Mouse (Mus musculus): ENCODE results near the gene Ptcd1. TPM values are rescaled to one million over a fixed set of nuclear protein-coding genes. Genes with fewer than 3 reads are reported as not detected.
"Not testable (repeated sequence)": the region's sequence is repeated elsewhere in the genome, so short reads cannot be mapped to it uniquely, and the experiment has no call there.

Ptcd1 gene
- total and polyA plus RNA-seq, 3 experiments, result 11.4 to 13.9 (median 11.7) TPM

DNA sequence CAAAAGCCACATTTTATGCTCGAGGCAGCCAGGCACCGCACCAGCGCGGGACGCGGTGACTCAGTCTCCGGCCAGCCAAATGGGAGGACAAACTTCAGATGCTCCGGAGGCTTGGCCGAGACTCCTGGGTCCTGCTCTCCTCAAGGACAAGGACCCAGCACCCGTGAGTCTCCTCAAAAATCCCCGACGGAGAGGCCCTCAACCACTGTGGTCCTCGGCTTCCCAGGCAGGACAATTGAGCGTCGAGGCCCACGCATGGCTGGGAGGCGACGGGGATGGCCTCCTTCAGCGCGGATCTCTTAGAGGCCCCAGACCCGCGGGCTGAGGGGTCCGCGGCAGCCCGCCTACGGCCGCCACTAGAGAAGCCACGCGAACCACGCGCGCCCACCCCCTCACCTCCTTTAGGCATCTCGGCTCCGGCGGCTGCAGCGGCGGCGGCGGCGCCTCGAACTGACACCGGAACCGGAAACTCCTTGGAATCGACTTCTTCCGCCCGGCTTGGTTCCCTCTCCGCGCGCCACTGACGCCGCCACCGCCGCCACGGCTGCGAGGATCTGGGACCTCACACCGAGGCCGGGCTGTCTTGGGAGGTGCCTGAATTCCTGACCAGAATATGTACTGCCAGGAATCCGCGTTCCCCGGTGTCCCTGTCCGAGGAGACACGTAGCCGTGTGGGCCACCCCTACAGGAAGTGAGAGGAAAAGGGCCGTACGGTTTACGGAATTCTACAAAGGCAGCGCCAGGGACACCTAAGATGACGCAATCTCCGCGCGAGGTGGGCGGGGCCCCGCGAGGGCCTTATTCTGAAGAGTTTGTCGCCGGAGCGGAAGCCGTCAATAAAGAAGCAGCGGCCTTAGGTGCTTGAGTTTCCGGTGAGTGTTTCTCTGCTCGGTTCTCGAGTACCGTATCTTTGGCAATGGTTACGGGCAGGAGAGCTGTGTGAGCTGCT, 27.1 kb downstream of the Ptcd1 start, which contains the start of the genes Pdap1 and Bud31 (continued):
- TF ChIP-seq TBP (conservative IDR thresholded peaks at IDR 0.05; ENCODE audit: low read depth, low read length), result peak; percentile 96

DNA sequence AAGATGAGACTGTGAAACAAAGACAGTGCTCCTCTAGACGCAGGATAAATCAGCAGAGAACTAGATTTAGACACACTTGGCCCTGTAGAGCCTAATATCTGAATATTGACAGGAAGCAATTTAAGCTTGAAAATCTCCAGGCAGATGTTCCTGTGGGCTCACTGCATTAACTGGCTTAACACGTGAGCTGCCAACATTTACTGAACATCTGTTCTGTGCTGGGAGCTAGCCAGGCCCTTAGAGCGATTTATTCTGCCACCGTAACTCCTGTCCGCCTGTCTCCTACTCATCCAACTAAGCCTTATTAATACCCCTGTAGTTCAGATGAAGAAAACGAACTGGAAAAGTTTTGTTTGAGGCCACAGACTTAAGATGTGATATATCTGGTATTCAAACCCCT, 28.1 kb downstream of the Ptcd1 start:
- no peak for TF ChIP-seq MYC (IDR thresholded peaks at IDR 0.05; ENCODE audit: low read depth, low read length)
- no peak for TF ChIP-seq ZKSCAN1 (IDR thresholded peaks at IDR 0.05; ENCODE audit: borderline replicate concordance, low read depth, low read length)
- TF ChIP-seq TBP (conservative IDR thresholded peaks at IDR 0.05; ENCODE audit: low read depth, low read length), result no peak
- H3K9ac ChIP-seq (ENCODE audit: insufficient read depth, low read depth), result peak overlapping the region; percentile 59
- no peak overlapping the region for H3K27ac ChIP-seq (ENCODE audit: insufficient read depth, low read depth)
- H3K9me3 ChIP-seq (replicated peaks; ENCODE audit: low read length), result no peaks in the 10 kb centered on the region
- peak overlapping the region; percentile 71 to 93 (median 86) for H3K4me3 ChIP-seq (replicated peaks in 1 of 3; ENCODE audit: low read depth in 2 of 3, low read length in 2 of 3, poor library complexity in 1 of 3)
- dilution Hi-C loops (cut with MboI; ENCODE audit: extremely low pct_ligation_motif_present, extremely low pct_unique_long_range_greater_than_20kb, low sequenced_read_pairs), result no loop called here
- peaks cover 10 to 42% of the 10 kb centered on the region in 2 experiments; a peak in 2 of 4 replicates for H3K4me1 ChIP-seq (ENCODE audit: control insufficient read depth in 1 of 2, insufficient read depth in 2 of 2)
- DNase-seq (ENCODE audit: extremely low read depth), result no peak
- no peaks in the 10 kb centered on the region for H3K27me3 ChIP-seq (replicated peaks)
- peak overlapping the region; percentile 88 for H3K4me2 ChIP-seq (ENCODE audit: insufficient read depth, low read depth, poor library complexity, severe bottlenecking)
- peaks cover 48 to 68% of the 10 kb centered on the region in 2 experiments for H3K36me3 ChIP-seq (replicated peaks in 1 of 2; ENCODE audit: control insufficient read depth in 1 of 2, insufficient read depth in 1 of 2, low read length in 1 of 2)
- peaks cover 74% of the 10 kb centered on the region for H3K79me2 ChIP-seq (replicated peaks; ENCODE audit: control insufficient read depth, extremely low read depth, insufficient read depth, poor library complexity, severe bottlenecking)
- in situ Hi-C loops (cut with MboI; ENCODE audit: low pct_ligation_motif_present, low pct_unique_long_range_greater_than_20kb, low sequenced_read_pairs), result no loop called here

DNA sequence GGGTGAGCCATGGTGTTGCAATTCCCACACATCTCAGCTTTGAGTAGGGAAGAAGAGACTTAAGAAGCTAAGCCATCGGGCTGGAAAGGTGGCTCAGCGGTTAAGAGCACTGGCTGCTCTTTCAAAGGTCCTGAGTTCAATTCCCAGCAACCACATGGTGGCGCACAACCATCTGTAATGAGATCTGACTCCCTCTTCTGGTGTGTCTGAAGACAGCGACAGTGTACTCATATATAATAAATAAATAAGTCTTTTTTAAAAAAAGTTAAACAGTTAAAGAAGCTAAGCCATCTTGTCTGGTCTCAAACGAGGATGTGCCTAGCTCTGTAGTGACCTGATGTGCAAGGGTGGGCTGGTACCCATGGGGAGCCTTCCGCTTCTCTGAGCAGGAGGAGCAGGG, 33.6 kb downstream of the Ptcd1 start:
- H3K4me3 ChIP-seq (replicated peaks in 1 of 3; ENCODE audit: low read depth in 2 of 3, low read length in 2 of 3, poor library complexity in 1 of 3); in situ Hi-C loops (cut with MboI; ENCODE audit: low pct_ligation_motif_present, low pct_unique_long_range_greater_than_20kb, low sequenced_read_pairs); H3K27ac ChIP-seq (ENCODE audit: insufficient read depth, low read depth); DNase-seq (ENCODE audit: extremely low read depth); H3K27me3 ChIP-seq (replicated peaks); H3K9ac ChIP-seq (ENCODE audit: insufficient read depth, low read depth); H3K9me3 ChIP-seq (replicated peaks; ENCODE audit: low read length); H3K4me2 ChIP-seq (ENCODE audit: insufficient read depth, low read depth, poor library complexity, severe bottlenecking); dilution Hi-C loops (cut with MboI; ENCODE audit: extremely low pct_ligation_motif_present, extremely low pct_unique_long_range_greater_than_20kb, low sequenced_read_pairs): not testable (repeated sequence)
- TF ChIP-seq CTCF (conservative IDR thresholded peaks at IDR 0.05 in 1 of 2, IDR thresholded peaks at IDR 0.05 in 1 of 2; ENCODE audit: low read depth in 2 of 2, low read length in 2 of 2) (peak in 1 of 2 experiments; percentile 61; a peak in 2 of 4 replicates), POLR2AphosphoS2 (IDR thresholded peaks at IDR 0.05; ENCODE audit: low read depth, low read length) (0 out of 2 replicates have a peak, but pooled peaks have one; percentile 45)
- H3K36me3 ChIP-seq (replicated peaks in 1 of 2; ENCODE audit: control insufficient read depth in 1 of 2, insufficient read depth in 1 of 2, low read length in 1 of 2), result peaks cover 78 to 93% of the 10 kb centered on the region in 2 experiments
- peaks cover 27% of the 10 kb centered on the region for H3K79me2 ChIP-seq (replicated peaks; ENCODE audit: control insufficient read depth, extremely low read depth, insufficient read depth, poor library complexity, severe bottlenecking)
- peaks cover 8 to 11% of the 10 kb centered on the region in 2 experiments; a peak in 2 of 4 replicates for H3K4me1 ChIP-seq (ENCODE audit: control insufficient read depth in 1 of 2, insufficient read depth in 2 of 2)

DNA sequence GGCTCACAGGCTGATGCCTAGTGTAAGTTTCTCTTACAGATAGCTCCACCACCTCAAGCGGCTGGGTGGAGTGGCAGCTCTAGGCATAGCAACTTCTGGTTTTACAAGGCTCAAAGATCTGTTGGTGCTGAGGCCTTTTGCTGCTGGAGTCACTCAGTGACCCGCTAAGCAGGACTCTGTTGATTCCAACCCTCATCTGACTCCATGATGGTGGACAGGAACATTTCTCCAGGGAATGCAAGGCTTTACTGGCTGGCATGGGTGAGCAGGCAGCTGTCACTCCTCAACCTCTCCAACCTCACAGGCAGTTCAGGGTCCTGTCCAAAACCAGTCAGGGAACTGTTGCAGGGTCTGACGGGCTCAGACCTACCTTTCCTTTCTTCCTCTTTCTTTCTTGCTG, 35.9 kb downstream of the Ptcd1 start:
- H3K4me3 ChIP-seq (replicated peaks in 1 of 3; ENCODE audit: low read depth in 2 of 3, low read length in 2 of 3, poor library complexity in 1 of 3), result no peak overlapping the region
- no peaks in the 10 kb centered on the region for H3K27me3 ChIP-seq (replicated peaks)
- no peak overlapping the region for H3K4me2 ChIP-seq (ENCODE audit: insufficient read depth, low read depth, poor library complexity, severe bottlenecking)
- no peak overlapping the region for H3K27ac ChIP-seq (ENCODE audit: insufficient read depth, low read depth)
- no peak overlapping the region for H3K9ac ChIP-seq (ENCODE audit: insufficient read depth, low read depth)
- in situ Hi-C loops (cut with MboI; ENCODE audit: low pct_ligation_motif_present, low pct_unique_long_range_greater_than_20kb, low sequenced_read_pairs) (no loop called here), dilution Hi-C loops (cut with MboI; ENCODE audit: extremely low pct_ligation_motif_present, extremely low pct_unique_long_range_greater_than_20kb, low sequenced_read_pairs) (no loop called here)
- no peaks in the 10 kb centered on the region for H3K9me3 ChIP-seq (replicated peaks; ENCODE audit: low read length)
- H3K36me3 ChIP-seq (replicated peaks in 1 of 2; ENCODE audit: control insufficient read depth in 1 of 2, insufficient read depth in 1 of 2, low read length in 1 of 2), result peaks cover 86 to 94% of the 10 kb centered on the region in 2 experiments
- TF ChIP-seq POLR2AphosphoS2 (IDR thresholded peaks at IDR 0.05; ENCODE audit: low read depth, low read length) (peak; percentile 51; the same call in 1 of the 2 replicates), E2F4 (IDR thresholded peaks at IDR 0.05; ENCODE audit: insufficient replicate concordance, low read depth, low read length) (no peak), MAX (IDR thresholded peaks at IDR 0.05; ENCODE audit: low read length) (no peak), NRF1 (IDR thresholded peaks at IDR 0.05; ENCODE audit: low read depth, low read length) (no peak), CTCF (conservative IDR thresholded peaks at IDR 0.05 in 1 of 2, IDR thresholded peaks at IDR 0.05 in 1 of 2; ENCODE audit: low read depth in 2 of 2, low read length in 2 of 2) (no peak), ZMIZ1 (IDR thresholded peaks at IDR 0.05; ENCODE audit: low read depth, low read length) (0 out of 2 replicates have a peak, but pooled peaks have one; percentile 10), ZNF384 (IDR thresholded peaks at IDR 0.05; ENCODE audit: low read depth, low read length) (no peak), KAT2A (IDR thresholded peaks at IDR 0.05; ENCODE audit: insufficient replicate concordance, low read length) (no peak), RAD21 (IDR thresholded peaks at IDR 0.05; ENCODE audit: low read depth, low read length) (no peak), JUN (IDR thresholded peaks at IDR 0.05; ENCODE audit: insufficient read depth, low read depth, low read length) (no peak), ZC3H11A (IDR thresholded peaks at IDR 0.05; ENCODE audit: low read depth, low read length) (no peak), TBP (conservative IDR thresholded peaks at IDR 0.05; ENCODE audit: low read depth, low read length) (no peak), USF2 (conservative IDR thresholded peaks at IDR 0.05; ENCODE audit: low read depth, low read length) (no peak), BHLHE40 (IDR thresholded peaks at IDR 0.05; ENCODE audit: low read depth, low read length) (no peak)
- no peaks in the 10 kb centered on the region for H3K4me1 ChIP-seq (ENCODE audit: control insufficient read depth in 1 of 2, insufficient read depth in 2 of 2)
- DNase-seq (ENCODE audit: extremely low read depth), result no peak
- H3K79me2 ChIP-seq (replicated peaks; ENCODE audit: control insufficient read depth, extremely low read depth, insufficient read depth, poor library complexity, severe bottlenecking), result peaks cover 4% of the 10 kb centered on the region; the same call in 1 of the 2 replicates

Measured in CH12.LX (cell line).